Mouse (Mus musculus): ENCODE data around the gene Manba. TPM values are rescaled to one million over a fixed set of nuclear protein-coding genes. Genes with fewer than 3 reads are reported as not detected.
"Not testable (repeated sequence)": the region's sequence is repeated elsewhere in the genome, so short reads cannot be mapped to it uniquely, and the experiment has no call there.

The Manba gene
- polyA plus RNA-seq, 1 experiment from 2014 or later, result 17.2 TPM

DNA sequence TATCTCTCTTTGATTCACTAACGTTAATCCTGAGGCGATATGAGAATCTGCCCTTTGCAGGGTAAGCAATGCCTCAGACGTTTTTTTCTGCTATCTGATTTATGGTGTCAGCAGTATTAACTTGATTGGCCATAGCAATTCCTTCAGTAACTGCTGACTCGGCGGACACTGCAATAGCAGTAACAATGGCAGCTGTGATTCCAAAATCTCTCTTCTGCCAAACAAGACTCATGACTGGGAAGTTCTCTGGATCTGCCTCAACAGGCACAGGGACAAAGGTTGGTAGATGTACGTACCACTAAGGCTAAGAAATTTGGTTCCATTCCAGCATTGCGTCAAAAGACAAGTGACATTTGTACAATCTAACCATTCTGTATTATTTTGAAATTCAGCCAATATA is 7.9 kb downstream of the Manba start:
- 88% methylated on average over 7 of the region's 7 CpGs for WGBS
- ATAC-seq (replicated peaks; ENCODE audit: low FRiP score, low TSS enrichment, low read depth); H3K9me3 ChIP-seq (ENCODE audit: control insufficient read depth, low read length): not testable (repeated sequence)

DNA sequence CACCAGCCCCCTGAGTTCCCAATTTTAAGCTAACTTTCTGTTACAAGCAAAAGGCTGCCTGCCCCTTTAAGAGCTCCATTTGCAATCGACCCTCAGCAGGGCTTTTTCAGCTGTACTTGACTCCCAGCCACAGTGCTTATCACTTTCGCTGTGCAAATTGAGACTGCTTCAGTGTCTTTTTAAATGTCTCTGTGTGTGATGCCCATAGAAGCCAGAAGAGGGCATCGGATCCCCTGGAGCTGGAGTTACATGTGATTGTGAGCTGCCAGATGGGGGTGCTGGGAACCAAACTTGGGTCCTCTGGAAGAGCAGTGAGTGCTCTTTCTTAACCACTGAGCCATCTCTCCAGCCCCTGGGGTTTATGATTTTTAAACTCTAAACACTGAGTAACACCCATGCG is 12.5 kb downstream of the Manba start:
- 93% methylated on average over 4 of the region's 4 CpGs for WGBS
- H3K27ac ChIP-seq (ENCODE audit: low read depth); ATAC-seq (replicated peaks; ENCODE audit: low FRiP score, low TSS enrichment, low read depth); H3K27me3 ChIP-seq (replicated peaks; ENCODE audit: control insufficient read depth, insufficient read depth, low read length); H3K36me3 ChIP-seq (ENCODE audit: control insufficient read depth, insufficient read depth, low read length); DNase-seq (ENCODE audit: low spot score); H3K9me3 ChIP-seq (ENCODE audit: control insufficient read depth, low read length); H3K4me3 ChIP-seq (ENCODE audit: low read depth, low read length); H3K4me1 ChIP-seq (replicated peaks; ENCODE audit: control insufficient read depth, insufficient read depth, low read length); H3K4me2 ChIP-seq (ENCODE audit: low read length); H3K9ac ChIP-seq (ENCODE audit: low read length): not testable (repeated sequence)

More for the DNA sequence above, 7.9 kb downstream of the Manba start:
- H3K4me3 ChIP-seq (ENCODE audit: low read depth, low read length); H3K27ac ChIP-seq (ENCODE audit: low read depth); H3K27me3 ChIP-seq (replicated peaks; ENCODE audit: control insufficient read depth, insufficient read depth, low read length); DNase-seq (ENCODE audit: low spot score); H3K4me1 ChIP-seq (replicated peaks; ENCODE audit: control insufficient read depth, insufficient read depth, low read length); H3K4me2 ChIP-seq (ENCODE audit: low read length); H3K9ac ChIP-seq (ENCODE audit: low read length); H3K36me3 ChIP-seq (ENCODE audit: control insufficient read depth, insufficient read depth, low read length): not testable (repeated sequence)

- no peaks in the 10 kb centered on the region for H3K36me3 ChIP-seq (ENCODE audit: control insufficient read depth, insufficient read depth, low read length)
- no peak overlapping the region for H3K27ac ChIP-seq (ENCODE audit: low read depth)
- H3K9me3 ChIP-seq (ENCODE audit: control insufficient read depth, low read length), result no peaks in the 10 kb centered on the region
- H3K4me3 ChIP-seq (ENCODE audit: low read depth, low read length), result no peak overlapping the region
- H3K9ac ChIP-seq (ENCODE audit: low read length), result no peak overlapping the region
- WGBS, result 77% methylated on average over 5 of the region's 5 CpGs
- no peak for DNase-seq (ENCODE audit: low spot score)
- no peak overlapping the region for H3K4me2 ChIP-seq (ENCODE audit: low read length)
- no peaks in the 10 kb centered on the region for H3K27me3 ChIP-seq (replicated peaks; ENCODE audit: control insufficient read depth, insufficient read depth, low read length)
- ATAC-seq (replicated peaks; ENCODE audit: low FRiP score, low TSS enrichment, low read depth), result no peak
- no peaks in the 10 kb centered on the region for H3K4me1 ChIP-seq (replicated peaks; ENCODE audit: control insufficient read depth, insufficient read depth, low read length)
Observed at GRCm38 (mm10) chr3:135498891-135499290, 13.5 kb downstream of the Manba start.

DNA sequence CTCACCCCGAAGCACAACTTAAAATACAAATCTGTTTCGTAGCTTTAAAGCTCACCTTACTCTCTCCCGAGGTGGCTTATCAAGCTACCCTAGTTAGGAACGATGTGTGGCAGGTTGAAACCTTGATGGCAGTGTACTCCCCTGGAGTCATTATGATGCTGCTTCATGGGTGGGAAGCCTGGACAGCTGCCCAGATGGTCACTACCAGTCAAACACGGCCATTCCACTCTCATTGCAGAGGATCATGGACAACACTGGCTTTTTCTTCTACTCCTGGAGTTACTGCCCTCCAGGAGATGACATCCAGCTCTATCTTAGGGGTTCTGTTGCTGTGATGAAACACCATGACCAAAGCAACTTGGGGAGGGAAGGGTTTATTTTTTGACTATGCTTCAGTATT is 17.7 kb downstream of the Manba start:
- DNase-seq (ENCODE audit: low spot score) (no peak), ATAC-seq (replicated peaks; ENCODE audit: low FRiP score, low TSS enrichment, low read depth) (no peak)
- H3K4me3 ChIP-seq (ENCODE audit: low read depth, low read length), result no peak overlapping the region
- no peak overlapping the region for H3K4me2 ChIP-seq (ENCODE audit: low read length)
- no peaks in the 10 kb centered on the region for H3K27me3 ChIP-seq (replicated peaks; ENCODE audit: control insufficient read depth, insufficient read depth, low read length)
- 85% methylated on average over 5 of the region's 5 CpGs for WGBS
- H3K4me1 ChIP-seq (replicated peaks; ENCODE audit: control insufficient read depth, insufficient read depth, low read length), result no peaks in the 10 kb centered on the region
- H3K9me3 ChIP-seq (ENCODE audit: control insufficient read depth, low read length), result no peaks in the 10 kb centered on the region
- no peak overlapping the region for H3K27ac ChIP-seq (ENCODE audit: low read depth)
- no peaks in the 10 kb centered on the region for H3K36me3 ChIP-seq (ENCODE audit: control insufficient read depth, insufficient read depth, low read length)
- no peak overlapping the region for H3K9ac ChIP-seq (ENCODE audit: low read length)

- no peak for ATAC-seq (replicated peaks; ENCODE audit: low FRiP score, low TSS enrichment, low read depth)
Observed at GRCm38 (mm10) chr3:135505369-135505909, 20.0 kb downstream of the Manba start.

GRCm38 (mm10) chr3:135505916-135506482 is 20.6 kb downstream of the Manba start:
- Histone ChIP-seq H3K9me3 (ENCODE audit: control insufficient read depth, low read length) (no peaks in the 10 kb centered on the region), H3K4me2 (ENCODE audit: low read length) (no peak overlapping the region), H3K27me3 (replicated peaks; ENCODE audit: control insufficient read depth, insufficient read depth, low read length) (no peaks in the 10 kb centered on the region), H3K36me3 (ENCODE audit: control insufficient read depth, insufficient read depth, low read length) (no peaks in the 10 kb centered on the region), H3K27ac (ENCODE audit: low read depth) (no peak overlapping the region), H3K4me1 (replicated peaks; ENCODE audit: control insufficient read depth, insufficient read depth, low read length) (no peaks in the 10 kb centered on the region), H3K4me3 (ENCODE audit: low read depth, low read length) (no peak overlapping the region), H3K9ac (ENCODE audit: low read length) (no peak overlapping the region)
- WGBS, result 76% methylated on average over 13 of the region's 13 CpGs
- DNase-seq (ENCODE audit: low spot score), result no peak
- ATAC-seq (replicated peaks; ENCODE audit: low FRiP score, low TSS enrichment, low read depth), result 0 out of 2 replicates have a peak, but pooled peaks have one; percentile 30

More at GRCm38 (mm10) chr3:135505369-135505909, 20.0 kb downstream of the Manba start:
- no peaks in the 10 kb centered on the region for H3K36me3 ChIP-seq (ENCODE audit: control insufficient read depth, insufficient read depth, low read length)
- 63% methylated on average over 10 of the region's 10 CpGs for WGBS
- H3K9ac ChIP-seq (ENCODE audit: low read length), result no peak overlapping the region
- no peaks in the 10 kb centered on the region for H3K27me3 ChIP-seq (replicated peaks; ENCODE audit: control insufficient read depth, insufficient read depth, low read length)
- no peak for DNase-seq (ENCODE audit: low spot score)
- H3K4me3 ChIP-seq (ENCODE audit: low read depth, low read length), result no peak overlapping the region
- no peak overlapping the region for H3K4me2 ChIP-seq (ENCODE audit: low read length)
- no peak overlapping the region for H3K27ac ChIP-seq (ENCODE audit: low read depth)
- H3K9me3 ChIP-seq (ENCODE audit: control insufficient read depth, low read length), result no peaks in the 10 kb centered on the region
- no peaks in the 10 kb centered on the region for H3K4me1 ChIP-seq (replicated peaks; ENCODE audit: control insufficient read depth, insufficient read depth, low read length)

GRCm38 (mm10) chr3:135507506-135507905 is 22.1 kb downstream of the Manba start:
- 76% methylated on average over 7 of the region's 7 CpGs for WGBS
- no peaks in the 10 kb centered on the region for H3K4me1 ChIP-seq (replicated peaks; ENCODE audit: control insufficient read depth, insufficient read depth, low read length)
- H3K9me3 ChIP-seq (ENCODE audit: control insufficient read depth, low read length), result no peaks in the 10 kb centered on the region
- no peak overlapping the region for H3K9ac ChIP-seq (ENCODE audit: low read length)
- DNase-seq (ENCODE audit: low spot score) (no peak), ATAC-seq (replicated peaks; ENCODE audit: low FRiP score, low TSS enrichment, low read depth) (no peak)
- no peak overlapping the region for H3K27ac ChIP-seq (ENCODE audit: low read depth)
- H3K4me2 ChIP-seq (ENCODE audit: low read length), result no peak overlapping the region
- H3K27me3 ChIP-seq (replicated peaks; ENCODE audit: control insufficient read depth, insufficient read depth, low read length), result no peaks in the 10 kb centered on the region
- no peak overlapping the region for H3K4me3 ChIP-seq (ENCODE audit: low read depth, low read length)
- H3K36me3 ChIP-seq (ENCODE audit: control insufficient read depth, insufficient read depth, low read length), result no peaks in the 10 kb centered on the region

- Histone ChIP-seq H3K4me1 (replicated peaks; ENCODE audit: control insufficient read depth, insufficient read depth, low read length) (no peaks in the 10 kb centered on the region), H3K27me3 (replicated peaks; ENCODE audit: control insufficient read depth, insufficient read depth, low read length) (no peaks in the 10 kb centered on the region), H3K27ac (ENCODE audit: low read depth) (no peak overlapping the region), H3K36me3 (ENCODE audit: control insufficient read depth, insufficient read depth, low read length) (no peaks in the 10 kb centered on the region), H3K9ac (ENCODE audit: low read length) (no peak overlapping the region), H3K9me3 (ENCODE audit: control insufficient read depth, low read length) (no peaks in the 10 kb centered on the region), H3K4me3 (ENCODE audit: low read depth, low read length) (no peak overlapping the region), H3K4me2 (ENCODE audit: low read length) (no peak overlapping the region)
- 94% methylated on average over 1 of the region's 1 CpGs for WGBS
- no peak for DNase-seq (ENCODE audit: low spot score)
- no peak for ATAC-seq (replicated peaks; ENCODE audit: low FRiP score, low TSS enrichment, low read depth)
Observed at GRCm38 (mm10) chr3:135508191-135508590, 22.8 kb downstream of the Manba start.

- H3K4me2 ChIP-seq (ENCODE audit: low read length), result no peak overlapping the region
- no peak overlapping the region for H3K27ac ChIP-seq (ENCODE audit: low read depth)
- WGBS, result 85% methylated on average over 3 of the region's 3 CpGs
- ATAC-seq (replicated peaks; ENCODE audit: low FRiP score, low TSS enrichment, low read depth), result no peak
- no peak overlapping the region for H3K4me3 ChIP-seq (ENCODE audit: low read depth, low read length)
- H3K27me3 ChIP-seq (replicated peaks; ENCODE audit: control insufficient read depth, insufficient read depth, low read length), result no peaks in the 10 kb centered on the region
- no peak for DNase-seq (ENCODE audit: low spot score)
- no peak overlapping the region for H3K9ac ChIP-seq (ENCODE audit: low read length)
- no peaks in the 10 kb centered on the region for H3K9me3 ChIP-seq (ENCODE audit: control insufficient read depth, low read length)
- H3K4me1 ChIP-seq (replicated peaks; ENCODE audit: control insufficient read depth, insufficient read depth, low read length), result no peaks in the 10 kb centered on the region
- no peaks in the 10 kb centered on the region for H3K36me3 ChIP-seq (ENCODE audit: control insufficient read depth, insufficient read depth, low read length)
Observed at GRCm38 (mm10) chr3:135510372-135510771, 25.0 kb downstream of the Manba start.
